Mouse (Mus musculus) MEL (cell line): ENCODE measurements at regions not wholly inside any gene's neighbourhood (a gene's known extent, or its start where the extent isn't known, plus 50 kb on each side); places are given as distances from the start of the nearest gene placed in this dataset.

ENCODE experiments used
- DNase-seq: peaks from one replicate; pipeline ENCODE4 v3.0.0; 2011; ENCODE audit warnings: low read depth, low spot score
- H3K27ac ChIP-seq: 2 replicates; pipeline ENCODE4 v1.5.1; 2012; ENCODE audit warnings: low read depth, mild to moderate bottlenecking, control low read depth, low read length, moderate library complexity; ENCODE audit not compliant: control insufficient read depth
- H3K27me3 ChIP-seq, 2 experiments: fragments of 150-350 bp in 1 of 2; sonication (generic) in 1 of 2; 2 replicates each; pipeline ENCODE4 v1.6.1; 2012; ENCODE audit warnings: low read length in 2 of 2, mild to moderate bottlenecking in 2 of 2, improper control_type of control experiment in 1 of 2, moderate library complexity in 1 of 2; ENCODE audit not compliant: insufficient read depth in 2 of 2, control insufficient read depth in 1 of 2
- H3K36me3 ChIP-seq, 2 experiments: 2 replicates each; pipeline ENCODE4 v1.6.1; 2012 to 2014; ENCODE audit warnings: low read length in 2 of 2, improper control_type of control experiment in 1 of 2, inconsistent platforms in 1 of 2, mild to moderate bottlenecking in 1 of 2; ENCODE audit not compliant: insufficient read depth in 2 of 2, control insufficient read depth in 1 of 2
- H3K4me1 ChIP-seq, 2 experiments: fragments of 150-350 bp in 1 of 2; sonication (generic) in 1 of 2; 2 replicates each; pipeline ENCODE4 v1.6.1; 2012; ENCODE audit warnings: low read length in 2 of 2, improper control_type of control experiment in 1 of 2, mild to moderate bottlenecking in 1 of 2; ENCODE audit not compliant: insufficient read depth in 2 of 2, control insufficient read depth in 1 of 2
- H3K4me3 ChIP-seq, 2 experiments: fragments of 150-350 bp in 1 of 2; sonication (generic) in 1 of 2; 2 replicates each; pipeline ENCODE4 v1.5.1; 2012; ENCODE audit warnings: low read depth in 2 of 2, low read length in 2 of 2, mild to moderate bottlenecking in 2 of 2, moderate library complexity in 2 of 2, control low read depth in 1 of 2, improper control_type of control experiment in 1 of 2; ENCODE audit not compliant: control insufficient read depth in 1 of 2, insufficient read depth in 1 of 2
- H3K79me2 ChIP-seq: 2 replicates; pipeline ENCODE4 v1.6.1; 2012; ENCODE audit warnings: mild to moderate bottlenecking, low read length, moderate library complexity; ENCODE audit not compliant: control insufficient read depth, poor library complexity, insufficient read depth
- H3K9ac ChIP-seq: 2 replicates; pipeline ENCODE4 v1.6.1; 2012; ENCODE audit warnings: low read depth, mild to moderate bottlenecking, control low read depth, low read length, moderate library complexity; ENCODE audit not compliant: control insufficient read depth, poor library complexity, severe bottlenecking
- H3K9me3 ChIP-seq: fragments of 150-350 bp; sonication (generic); replicated peaks from 2 replicates; pipeline ENCODE4 v1.6.1; 2012; ENCODE audit warnings: mild to moderate bottlenecking, low read length, improper control_type of control experiment, moderate library complexity; ENCODE audit not compliant: insufficient read depth
- BHLHE40 ChIP-seq: IDR thresholded peaks from 2 replicates; pipeline ENCODE4 v1.6.1; 2012; ENCODE audit warnings: low read depth, mild to moderate bottlenecking, inconsistent platforms, low read length, improper control_type of control experiment, borderline replicate concordance
- CHD1 ChIP-seq: IDR thresholded peaks from 2 replicates; pipeline ENCODE4 v1.6.1; 2012; ENCODE audit warnings: low read depth, mild to moderate bottlenecking, inconsistent platforms, low read length, improper control_type of control experiment
- EP300 ChIP-seq, 2 experiments: IDR thresholded peaks; 2 replicates each; pipeline ENCODE4 v1.6.1; 2011; ENCODE audit warnings: improper control_type of control experiment in 2 of 2, low read length in 2 of 2, low read depth in 1 of 2, mild to moderate bottlenecking in 1 of 2
- ETS1 ChIP-seq: IDR thresholded peaks from 2 replicates; pipeline ENCODE4 v1.6.1; 2012; ENCODE audit warnings: low read depth, mild to moderate bottlenecking, inconsistent platforms, low read length, improper control_type of control experiment, moderate library complexity
- HCFC1 ChIP-seq: IDR thresholded peaks from 2 replicates; pipeline ENCODE4 v1.6.1; 2012; ENCODE audit warnings: low read depth, mild to moderate bottlenecking, inconsistent platforms, low read length, improper control_type of control experiment, moderate library complexity
- KAT2A ChIP-seq: conservative IDR thresholded peaks from 2 replicates; pipeline ENCODE4 v1.6.1; 2012; ENCODE audit warnings: low read depth, low read length, improper control_type of control experiment, inconsistent platforms
- MAFK ChIP-seq: IDR thresholded peaks from 2 replicates; pipeline ENCODE4 v1.6.1; 2011; ENCODE audit warnings: low read depth, mild to moderate bottlenecking, low read length, improper control_type of control experiment, borderline replicate concordance
- MAX ChIP-seq: IDR thresholded peaks from 2 replicates; pipeline ENCODE4 v1.6.1; 2011; ENCODE audit warnings: low read length, improper control_type of control experiment
- MYB ChIP-seq: IDR thresholded peaks from 2 replicates; pipeline ENCODE4 v1.6.1; 2011; ENCODE audit warnings: mild to moderate bottlenecking, low read depth, low read length, improper control_type of control experiment
- NELFE ChIP-seq: IDR thresholded peaks from 2 replicates; pipeline ENCODE4 v1.6.1; 2011; ENCODE audit warnings: low read depth, low read length, improper control_type of control experiment
- NRF1 ChIP-seq: IDR thresholded peaks from 2 replicates; pipeline ENCODE4 v1.6.1; 2014; ENCODE audit warnings: low read depth, mild to moderate bottlenecking, inconsistent platforms, low read length, improper control_type of control experiment, moderate library complexity; ENCODE audit not compliant: poor library complexity, insufficient read depth, severe bottlenecking
- POLR2A ChIP-seq, 2 experiments: IDR thresholded peaks; 2 replicates each; pipeline ENCODE4 v1.6.1; 2011 to 2012; ENCODE audit warnings: low read length in 2 of 2, mild to moderate bottlenecking in 2 of 2, control low read depth in 1 of 2, improper control_type of control experiment in 1 of 2, low read depth in 1 of 2, moderate library complexity in 1 of 2; ENCODE audit not compliant: control insufficient read depth in 1 of 2, insufficient read depth in 1 of 2, poor library complexity in 1 of 2
- POLR2AphosphoS5 ChIP-seq: IDR thresholded peaks from 2 replicates; pipeline ENCODE4 v1.6.1; 2012; ENCODE audit warnings: low read depth, borderline replicate concordance, mild to moderate bottlenecking, inconsistent platforms, low read length, moderate library complexity, mixed read lengths
- RCOR1 ChIP-seq: IDR thresholded peaks from 2 replicates; pipeline ENCODE4 v1.6.1; 2012; ENCODE audit warnings: low read depth, mild to moderate bottlenecking, inconsistent platforms, low read length, improper control_type of control experiment
- TCF12 ChIP-seq: IDR thresholded peaks from 2 replicates; pipeline ENCODE4 v1.6.1; 2014; ENCODE audit warnings: low read depth, mild to moderate bottlenecking, inconsistent platforms, low read length, improper control_type of control experiment, moderate library complexity
- USF2 ChIP-seq, 2 experiments: IDR thresholded peaks; 2 replicates each; pipeline ENCODE4 v1.6.1; 2011 to 2012; ENCODE audit warnings: improper control_type of control experiment in 2 of 2, low read length in 2 of 2, borderline replicate concordance in 1 of 2, inconsistent platforms in 1 of 2, low read depth in 1 of 2, mild to moderate bottlenecking in 1 of 2; ENCODE audit not compliant: insufficient read depth in 1 of 2
- ZC3H11A ChIP-seq: IDR thresholded peaks from 2 replicates; pipeline ENCODE4 v1.6.1; 2012; ENCODE audit warnings: low read depth, mild to moderate bottlenecking, inconsistent platforms, low read length, improper control_type of control experiment
- ZNF384 ChIP-seq: IDR thresholded peaks from 2 replicates; pipeline ENCODE4 v1.6.1; 2012; ENCODE audit warnings: low read depth, mild to moderate bottlenecking, inconsistent platforms, low read length, improper control_type of control experiment

GRCm38 (mm10) chr3:54530251-54530650 is 162.4 kb upstream of the Supt20 start:
- Histone ChIP-seq H3K9ac (no peak overlapping the region), H3K36me3 (no peaks in the 10 kb centered on the region)
- TF ChIP-seq MAX (no peak), ZNF384 (no peak), EP300 (IDR thresholded peaks at IDR 0.05; ENCODE audit: low read depth in 1 of 2, low read length in 2 of 2) (no peak), BHLHE40 (no peak), USF2 (IDR thresholded peaks at IDR 0.05; ENCODE audit: borderline replicate concordance in 1 of 2, insufficient read depth in 1 of 2, low read depth in 1 of 2, low read length in 2 of 2) (no peak), ETS1 (no peak), HCFC1 (no peak), TCF12 (no peak), KAT2A (no peak), MAFK (no peak), NELFE (no peak), POLR2AphosphoS5 (no peak), CHD1 (no peak), POLR2A (IDR thresholded peaks at IDR 0.05; ENCODE audit: control insufficient read depth in 1 of 2, insufficient read depth in 1 of 2, low read depth in 1 of 2, low read length in 2 of 2, poor library complexity in 1 of 2) (no peak)

DNA sequence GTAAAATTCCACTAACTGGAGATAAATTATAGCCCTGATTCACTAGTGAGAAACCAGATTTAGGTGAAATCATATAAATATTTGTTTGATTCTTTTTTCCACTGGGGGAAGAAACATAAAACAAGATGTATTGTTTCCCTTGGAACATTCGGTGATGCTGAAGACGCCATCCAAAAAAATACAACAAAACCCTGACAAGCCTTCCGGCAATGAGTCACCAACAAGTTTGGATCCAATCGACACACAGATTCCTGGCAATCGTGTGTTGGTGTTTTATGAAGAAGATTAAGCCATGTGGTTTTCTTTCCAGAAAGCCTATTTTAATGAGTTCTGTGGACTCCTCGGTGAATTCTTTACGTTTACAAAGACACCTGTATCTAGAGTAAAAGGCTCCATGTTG is 157.2 kb upstream of the Supt20 start:
- Histone ChIP-seq H3K9ac (no peak overlapping the region), H3K79me2 (no peaks in the 10 kb centered on the region), H3K9me3 (no peaks in the 10 kb centered on the region)
- TF ChIP-seq ZC3H11A (no peak), MYB (no peak), RCOR1 (no peak), HCFC1 (no peak), NRF1 (no peak)
- TF ChIP-seq, all 39 proteins: peak for 0
- H3K4me1 ChIP-seq = no peaks in the 10 kb centered on the region
- no peaks in the 10 kb centered on the region for H3K27me3 ChIP-seq
- H3K4me3 ChIP-seq = no peak overlapping the region
- no peak for DNase-seq
- H3K36me3 ChIP-seq = no peaks in the 10 kb centered on the region
- H3K27ac ChIP-seq = no peak overlapping the region

More at GRCm38 (mm10) chr3:54530251-54530650, 162.4 kb upstream of the Supt20 start:
- H3K4me3 ChIP-seq = no peak overlapping the region
- H3K27me3 ChIP-seq = no peaks in the 10 kb centered on the region
- no peak overlapping the region for H3K27ac ChIP-seq
- no peaks in the 10 kb centered on the region for H3K4me1 ChIP-seq
- no peaks in the 10 kb centered on the region for H3K9me3 ChIP-seq
- no peaks in the 10 kb centered on the region for H3K79me2 ChIP-seq
- DNase-seq = no peak
